Mouse (Mus musculus) MEL (cell line): ENCODE results near the gene Kifc1. TPM values are rescaled to one million over a fixed set of nuclear protein-coding genes. Genes with fewer than 3 reads are reported as not detected.
"Not testable (repeated sequence)": the region's sequence is repeated elsewhere in the genome, so short reads cannot be mapped to it uniquely, and the experiment has no call there.

Experiments
- DNase-seq: peaks from one replicate; pipeline ENCODE4 v3.0.0; 2011; ENCODE audit warnings: low read depth, low spot score
- H3K27ac ChIP-seq: 2 replicates; pipeline ENCODE4 v1.5.1; 2012; ENCODE audit warnings: low read depth, mild to moderate bottlenecking, control low read depth, low read length, moderate library complexity; ENCODE audit not compliant: control insufficient read depth
- H3K27me3 ChIP-seq, 2 experiments: fragments of 150-350 bp in 1 of 2; sonication (generic) in 1 of 2; 2 replicates each; pipeline ENCODE4 v1.6.1; 2012; ENCODE audit warnings: low read length in 2 of 2, mild to moderate bottlenecking in 2 of 2, improper control_type of control experiment in 1 of 2, moderate library complexity in 1 of 2; ENCODE audit not compliant: insufficient read depth in 2 of 2, control insufficient read depth in 1 of 2
- H3K36me3 ChIP-seq, 2 experiments: 2 replicates each; pipeline ENCODE4 v1.6.1; 2012 to 2014; ENCODE audit warnings: low read length in 2 of 2, improper control_type of control experiment in 1 of 2, inconsistent platforms in 1 of 2, mild to moderate bottlenecking in 1 of 2; ENCODE audit not compliant: insufficient read depth in 2 of 2, control insufficient read depth in 1 of 2
- H3K4me1 ChIP-seq, 2 experiments: fragments of 150-350 bp in 1 of 2; sonication (generic) in 1 of 2; 2 replicates each; pipeline ENCODE4 v1.6.1; 2012; ENCODE audit warnings: low read length in 2 of 2, improper control_type of control experiment in 1 of 2, mild to moderate bottlenecking in 1 of 2; ENCODE audit not compliant: insufficient read depth in 2 of 2, control insufficient read depth in 1 of 2
- H3K4me3 ChIP-seq, 2 experiments: fragments of 150-350 bp in 1 of 2; sonication (generic) in 1 of 2; 2 replicates each; pipeline ENCODE4 v1.5.1; 2012; ENCODE audit warnings: low read depth in 2 of 2, low read length in 2 of 2, mild to moderate bottlenecking in 2 of 2, moderate library complexity in 2 of 2, control low read depth in 1 of 2, improper control_type of control experiment in 1 of 2; ENCODE audit not compliant: control insufficient read depth in 1 of 2, insufficient read depth in 1 of 2
- H3K79me2 ChIP-seq: 2 replicates; pipeline ENCODE4 v1.6.1; 2012; ENCODE audit warnings: mild to moderate bottlenecking, low read length, moderate library complexity; ENCODE audit not compliant: control insufficient read depth, poor library complexity, insufficient read depth
- H3K9ac ChIP-seq: 2 replicates; pipeline ENCODE4 v1.6.1; 2012; ENCODE audit warnings: low read depth, mild to moderate bottlenecking, control low read depth, low read length, moderate library complexity; ENCODE audit not compliant: control insufficient read depth, poor library complexity, severe bottlenecking
- H3K9me3 ChIP-seq: fragments of 150-350 bp; sonication (generic); replicated peaks from 2 replicates; pipeline ENCODE4 v1.6.1; 2012; ENCODE audit warnings: mild to moderate bottlenecking, low read length, improper control_type of control experiment, moderate library complexity; ENCODE audit not compliant: insufficient read depth
- E2F4 ChIP-seq: IDR thresholded peaks from 2 replicates; pipeline ENCODE4 v1.6.1; 2011; ENCODE audit warnings: low read depth, low read length, improper control_type of control experiment, borderline replicate concordance
- EP300 ChIP-seq, 2 experiments: IDR thresholded peaks; 2 replicates each; pipeline ENCODE4 v1.6.1; 2011; ENCODE audit warnings: improper control_type of control experiment in 2 of 2, low read length in 2 of 2, low read depth in 1 of 2, mild to moderate bottlenecking in 1 of 2
- ETS1 ChIP-seq: IDR thresholded peaks from 2 replicates; pipeline ENCODE4 v1.6.1; 2012; ENCODE audit warnings: low read depth, mild to moderate bottlenecking, inconsistent platforms, low read length, improper control_type of control experiment, moderate library complexity
- GATA1 ChIP-seq: IDR thresholded peaks from 2 replicates; pipeline ENCODE4 v1.6.1; 2011; ENCODE audit warnings: low read depth, low read length, improper control_type of control experiment
- polyA plus RNA-seq, 2 experiments: library from polyadenylated mRNA; stranded (reverse) in 1 of 2; unstranded in 1 of 2; fragments of >175 nt in 1 of 2; fragments of >200 nt in 1 of 2; gene quantifications; 2 replicates each; pipeline versions ENCODE4 v1.2.1 to v1.2.4; 2012; ENCODE audit warnings: low replicate concordance in 2 of 2, low read depth in 1 of 2; ENCODE audit not compliant: insufficient read length in 2 of 2, insufficient read depth in 1 of 2, missing spikeins in 1 of 2
- total RNA-seq: library from RNA; depleted of rRNA; stranded (reverse); fragments of 300-350 nt; gene quantifications from 2 replicates; pipeline ENCODE4 v1.2.3, GENCODE M21; 2012

The Kifc1 gene
- total and polyA plus RNA-seq, 3 experiments, result 17.1 to 53.5 TPM; not detected in 1

DNA sequence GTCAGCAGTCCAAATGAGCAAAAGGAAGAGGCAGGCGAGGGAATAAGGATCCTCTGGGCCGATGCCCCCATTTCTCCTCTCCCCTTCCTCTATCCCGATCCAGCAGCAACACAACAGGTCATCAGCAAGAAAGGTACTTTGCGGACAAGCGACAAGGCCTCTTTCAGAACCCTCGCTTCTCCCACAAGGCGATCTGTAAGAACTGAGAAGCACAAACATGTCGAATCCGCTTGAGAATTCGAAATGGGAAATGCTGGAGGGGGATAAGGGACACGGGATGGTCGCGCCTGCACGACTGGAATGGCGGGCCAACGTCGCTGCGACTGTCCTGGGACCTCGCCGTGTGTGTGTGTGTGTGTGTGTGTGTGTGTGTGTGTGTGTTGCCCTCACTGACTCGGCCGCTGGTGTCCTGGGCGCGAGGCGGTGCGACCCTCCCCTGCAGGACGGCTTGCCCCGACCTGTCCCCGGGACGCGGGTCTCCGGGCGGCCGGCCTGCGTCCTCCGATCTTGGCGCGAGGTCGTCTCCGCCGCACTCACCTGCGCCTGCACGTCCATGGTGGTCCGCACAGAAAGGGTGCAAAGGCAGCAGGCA lies 424 bp downstream of the Kifc1 start:
- Histone ChIP-seq H3K27ac (peak overlapping the region; percentile 61), H3K4me3 (peak overlapping the region; percentile 50 to 89), H3K9ac (peak overlapping the region; percentile 84), H3K36me3 (peaks cover 2 to 16% of the 10 kb centered on the region in 2 experiments; a peak in 3 of 4 replicates), H3K79me2 (peaks cover 27% of the 10 kb centered on the region), H3K4me1 (peaks cover 4 to 18% of the 10 kb centered on the region in 2 experiments)
- 0 out of 2 replicates have a peak, but pooled peaks have one; percentile 10 for TF ChIP-seq E2F4
- not testable (repeated sequence) for H3K27me3 ChIP-seq, DNase-seq, H3K9me3 ChIP-seq

DNA sequence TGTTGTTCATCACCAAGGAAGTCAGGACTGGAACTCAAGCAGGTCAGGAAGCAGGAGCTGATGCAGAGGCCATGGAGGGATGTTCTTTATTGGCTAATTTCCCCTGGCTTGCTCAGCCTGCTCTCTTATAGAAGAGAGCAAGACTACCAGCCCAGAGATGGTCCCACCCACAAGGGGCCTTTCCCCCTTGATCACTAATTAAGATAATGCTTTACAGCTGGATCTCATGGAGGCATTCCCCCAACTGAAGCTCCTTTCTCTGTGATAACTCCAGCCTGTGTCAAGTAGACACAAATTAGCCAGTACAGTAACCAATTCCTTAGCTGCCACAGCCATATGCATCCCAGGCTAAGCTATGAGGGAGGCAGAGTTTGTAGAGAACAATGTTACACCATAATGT lies 2.2 kb downstream of the Kifc1 start:
- peak overlapping the region in 1 of 2 experiments; percentile 60; a peak in 2 of 4 replicates for H3K4me3 ChIP-seq

DNA sequence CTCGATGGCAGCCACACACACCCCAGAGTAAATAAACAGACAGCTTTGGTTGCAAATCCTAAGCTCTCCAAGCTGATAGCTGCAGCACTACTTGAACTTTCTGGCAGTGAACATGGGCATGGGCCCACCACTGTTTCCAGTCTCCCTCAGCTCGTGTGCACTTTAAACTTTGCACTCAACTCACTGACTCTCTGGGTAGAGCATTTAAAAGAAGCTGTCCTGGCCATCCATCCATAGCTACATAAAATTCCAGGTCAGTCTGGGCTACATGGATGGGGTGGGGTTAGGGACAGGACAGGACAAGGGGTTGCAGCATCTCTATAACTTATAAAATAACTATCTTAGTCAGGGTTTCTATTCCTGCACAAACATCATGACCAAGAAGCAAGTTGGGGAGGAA lies 2.7 kb downstream of the Kifc1 start:
- H3K27ac ChIP-seq, result not testable (repeated sequence)

More for the DNA sequence above, 2.2 kb downstream of the Kifc1 start:
- not testable (repeated sequence) for H3K9me3 ChIP-seq, H3K9ac ChIP-seq, DNase-seq, H3K27ac ChIP-seq, H3K27me3 ChIP-seq
- Histone ChIP-seq H3K36me3 (peaks cover 2 to 16% of the 10 kb centered on the region in 2 experiments; a peak in 3 of 4 replicates), H3K79me2 (peaks cover 27% of the 10 kb centered on the region), H3K4me1 (peaks cover 4 to 18% of the 10 kb centered on the region in 2 experiments)
- TF ChIP-seq EP300 (IDR thresholded peaks at IDR 0.05; ENCODE audit: low read depth in 1 of 2, low read length in 2 of 2) (peak in 1 of 2 experiments; percentile 30; a peak in 1 of 4 replicates), GATA1 (0 out of 2 replicates have a peak, but pooled peaks have one; percentile 21), ETS1 (peak; percentile 52; the same call in 1 of the 2 replicates)

DNA sequence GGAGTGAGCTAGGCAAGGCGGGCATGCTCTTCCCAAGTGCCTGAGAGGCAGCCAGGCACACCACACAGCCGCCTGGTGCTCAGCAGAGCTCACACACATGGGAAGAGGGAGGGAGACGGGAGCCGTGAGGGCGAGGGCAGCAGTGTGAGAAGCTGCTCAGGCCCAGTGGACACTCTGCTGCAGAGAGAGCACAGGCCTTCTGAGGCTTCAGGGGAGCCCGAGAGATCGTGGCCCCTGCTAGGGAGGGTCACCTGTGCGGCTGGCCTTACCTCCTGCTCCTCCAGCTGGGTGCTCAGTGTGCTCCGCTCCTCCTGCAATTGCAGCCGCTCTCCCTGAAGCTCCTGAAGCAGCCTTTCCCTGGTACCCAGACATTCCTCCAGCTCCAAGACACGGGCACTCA lies 6.1 kb downstream of the Kifc1 start:
- H3K4me3 ChIP-seq, DNase-seq, H3K27me3 ChIP-seq, H3K27ac ChIP-seq, H3K9ac ChIP-seq, H3K9me3 ChIP-seq: not testable (repeated sequence)
- H3K36me3 ChIP-seq, result peaks cover 2 to 13% of the 10 kb centered on the region in 2 experiments; a peak in 3 of 4 replicates
- H3K79me2 ChIP-seq, result peaks cover 18% of the 10 kb centered on the region
- peaks cover 4 to 14% of the 10 kb centered on the region in 2 experiments for H3K4me1 ChIP-seq

More for the DNA sequence above, 2.7 kb downstream of the Kifc1 start:
- not testable (repeated sequence) for H3K9me3 ChIP-seq, H3K27me3 ChIP-seq, H3K4me3 ChIP-seq, DNase-seq, H3K9ac ChIP-seq
- H3K79me2 ChIP-seq, result peaks cover 27% of the 10 kb centered on the region
- peaks cover 2 to 16% of the 10 kb centered on the region in 2 experiments; a peak in 3 of 4 replicates for H3K36me3 ChIP-seq
- peaks cover 4 to 18% of the 10 kb centered on the region in 2 experiments for H3K4me1 ChIP-seq
